Mouse (Mus musculus) lung, embryonic 16.5 days (tissue): ENCODE measurements around the gene Rasgrp2. TPM values are rescaled to one million over a fixed set of nuclear protein-coding genes. Genes with fewer than 3 reads are reported as not detected.
A peak's percentile ranks its signal among the peaks of the same experiment; 100 is the strongest.

Experiments used
- ATAC-seq: fragments of 200-750 bp; cut with Nextera tagmentation; 2 replicates; pipeline ENCODE4 v1.8.0; 2017; ENCODE audit warnings: low read depth, mild to moderate bottlenecking, moderate library complexity
- H3K27ac ChIP-seq: fragments of 300-500 bp; sonication (generic); 2 replicates; pipeline ENCODE4 v1.5.1; 2014; ENCODE audit warnings: mild to moderate bottlenecking, control low read depth, low read length
- H3K27me3 ChIP-seq: fragments of 300-500 bp; sonication (generic); 2 replicates; pipeline ENCODE4 v1.6.1; 2014; ENCODE audit warnings: low read depth, low read length, mixed read lengths; ENCODE audit not compliant: control insufficient read depth, insufficient read depth
- H3K36me3 ChIP-seq: fragments of 300-500 bp; sonication (generic); 2 replicates; pipeline ENCODE4 v1.6.1; 2014; ENCODE audit warnings: low read length; ENCODE audit not compliant: control insufficient read depth, insufficient read depth
- H3K4me1 ChIP-seq: fragments of 300-500 bp; sonication (generic); replicated peaks from 2 replicates; pipeline ENCODE4 v1.6.1; 2014; ENCODE audit warnings: low read length, mixed read lengths; ENCODE audit not compliant: control insufficient read depth, insufficient read depth
- H3K4me2 ChIP-seq: fragments of 300-500 bp; sonication (generic); 2 replicates; pipeline ENCODE4 v1.6.1; 2014; ENCODE audit warnings: low read depth, low read length, control low read depth
- H3K4me3 ChIP-seq: fragments of 300-500 bp; sonication (generic); 2 replicates; pipeline ENCODE4 v1.5.1; 2014; ENCODE audit warnings: mild to moderate bottlenecking, low read length, control low read depth
- H3K9ac ChIP-seq: fragments of 300-500 bp; sonication (generic); 2 replicates; pipeline ENCODE4 v1.6.1; 2014; ENCODE audit warnings: low read length, control low read depth
- H3K9me3 ChIP-seq: fragments of 300-500 bp; sonication (generic); 2 replicates; pipeline ENCODE4 v1.6.1; 2016; ENCODE audit warnings: low read length; ENCODE audit not compliant: control insufficient read depth
- WGBS: fragments of 180-500 bp; shearing (Covaris S2); extraction: QIAGEN DNeasy Blood & Tissue Kit; methylation state at CpG from one replicate; pipeline ENCODE4 v1.1.7; 2014; 5-methylcytosine and 5-hydroxymethylcytosine counted together
- polyA plus RNA-seq: library from polyadenylated mRNA; unstranded; fragments of >200 nt; fragmentation: Nextera tagmentation; extraction: Ambion mirVana; gene quantifications from 2 replicates; pipeline ENCODE4 v1.2.1, GENCODE M21; 2015

The Rasgrp2 gene
- polyA plus RNA-seq, 1 experiment from 2014 or later = 93.7 TPM

DNA sequence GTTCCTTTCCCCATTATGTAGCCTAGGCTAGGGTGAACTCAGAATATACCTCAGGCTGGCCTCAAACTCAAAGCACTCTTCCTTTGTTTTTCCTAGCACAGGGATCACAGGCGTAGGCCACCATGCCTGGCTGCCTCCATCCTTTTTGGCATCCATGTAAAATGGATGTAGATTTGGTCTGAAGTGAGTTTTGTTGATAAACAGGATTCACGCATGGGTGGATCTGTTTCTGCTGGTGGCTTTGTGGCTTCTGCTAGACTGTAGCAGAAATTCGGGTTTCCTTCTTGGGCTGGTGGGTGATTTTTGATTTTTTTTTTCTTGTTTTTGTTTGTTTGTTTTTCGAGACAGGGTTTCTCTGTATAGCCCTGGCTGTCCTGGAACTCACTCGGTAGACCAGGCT is 10.8 kb downstream of the Rasgrp2 start:
- Histone ChIP-seq H3K4me1 (no peaks in the 10 kb centered on the region), H3K9ac (no peak overlapping the region), H3K27ac (no peak overlapping the region), H3K4me3 (no peak overlapping the region), H3K36me3 (no peaks in the 10 kb centered on the region), H3K27me3 (no peaks in the 10 kb centered on the region), H3K9me3 (no peaks in the 10 kb centered on the region), H3K4me2 (no peak overlapping the region)
- 85% methylated on average over 5 of the region's 5 CpGs for WGBS
- no peak for ATAC-seq

DNA sequence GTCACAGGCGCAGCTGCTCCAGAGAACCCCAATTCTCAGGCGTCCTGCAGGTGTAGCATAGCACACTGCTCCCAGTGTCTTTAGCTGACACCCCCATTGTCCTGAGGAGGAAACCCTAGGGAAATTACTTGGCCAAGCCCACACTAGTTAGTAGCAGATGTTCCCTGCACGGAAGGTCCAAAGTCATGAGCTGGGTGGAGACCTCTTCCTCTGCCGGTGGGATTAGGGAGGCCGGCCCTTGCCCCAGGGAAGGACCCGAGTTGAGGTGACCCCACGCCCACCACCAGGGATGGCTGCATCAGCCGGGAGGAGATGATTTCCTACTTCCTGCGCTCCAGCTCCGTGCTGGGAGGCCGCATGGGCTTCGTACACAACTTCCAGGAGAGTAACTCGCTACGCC is 13.7 kb downstream of the Rasgrp2 start:
- Histone ChIP-seq H3K4me1 (no peaks in the 10 kb centered on the region), H3K9me3 (no peaks in the 10 kb centered on the region), H3K36me3 (no peaks in the 10 kb centered on the region), H3K27ac (no peak overlapping the region), H3K27me3 (peaks cover 4% of the 10 kb centered on the region; the same call in 1 of the 2 replicates), H3K9ac (no peak overlapping the region), H3K4me2 (no peak overlapping the region), H3K4me3 (no peak overlapping the region)
- 56% methylated on average over 14 of the region's 14 CpGs for WGBS
- no peak for ATAC-seq

GRCm38 (mm10) chr19:6415454-6415853 is 16.3 kb downstream of the Rasgrp2 start:
- Histone ChIP-seq H3K4me3 (no peak overlapping the region), H3K4me1 (peaks cover 7% of the 10 kb centered on the region), H3K9ac (no peak overlapping the region), H3K27me3 (peaks cover 30% of the 10 kb centered on the region), H3K27ac (no peak overlapping the region), H3K36me3 (no peaks in the 10 kb centered on the region), H3K4me2 (no peak overlapping the region), H3K9me3 (no peaks in the 10 kb centered on the region)
- WGBS = 31% methylated on average over 6 of the region's 6 CpGs
- no peak; the same call in 1 of the 2 replicates for ATAC-seq

DNA sequence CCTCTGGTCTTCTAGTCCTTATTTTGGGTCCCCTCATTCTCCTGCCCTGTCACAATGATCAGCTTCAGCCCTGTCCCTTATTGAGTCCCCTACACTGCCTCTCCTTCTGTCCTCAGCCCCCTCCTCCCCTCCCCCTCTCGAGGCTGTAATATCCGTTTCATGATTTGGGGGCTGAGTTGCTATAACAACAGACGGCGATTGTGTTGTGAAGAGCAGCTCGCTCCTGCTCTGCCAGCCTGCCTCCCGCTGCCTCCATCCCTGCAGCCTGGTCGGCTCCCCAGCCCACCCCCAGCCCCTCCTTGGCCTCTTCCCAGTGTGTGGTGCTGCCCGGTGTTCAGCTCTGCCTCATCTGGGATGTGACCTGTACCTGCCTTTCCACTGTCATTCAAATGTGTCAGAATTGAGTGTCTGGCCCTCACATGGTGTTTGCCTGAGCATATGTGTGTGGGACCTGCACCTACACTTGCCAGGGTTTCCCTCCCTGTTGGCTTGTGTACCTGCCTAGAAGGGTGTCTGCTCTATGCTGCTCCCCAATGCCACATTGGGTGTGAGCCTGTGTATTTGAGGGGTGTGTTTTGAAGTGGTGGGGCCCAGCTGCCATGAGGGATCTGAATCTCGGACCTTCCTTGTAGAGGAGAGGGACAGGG is 17.1 kb downstream of the Rasgrp2 start:
- H3K4me1 ChIP-seq = peaks cover 7% of the 10 kb centered on the region
- peaks cover 38% of the 10 kb centered on the region for H3K27me3 ChIP-seq
- H3K4me2 ChIP-seq = no peak overlapping the region
- no peak overlapping the region for H3K9ac ChIP-seq
- WGBS = 10% methylated on average over 9 of the region's 9 CpGs
- H3K36me3 ChIP-seq = no peaks in the 10 kb centered on the region
- H3K27ac ChIP-seq = no peak overlapping the region
- H3K4me3 ChIP-seq = no peak overlapping the region
- ATAC-seq = no peak
- H3K9me3 ChIP-seq = no peaks in the 10 kb centered on the region

GRCm38 (mm10) chr19:6416894-6417761 is 18.0 kb downstream of the Rasgrp2 start:
- Histone ChIP-seq H3K27me3 (peaks cover 42% of the 10 kb centered on the region), H3K9me3 (no peaks in the 10 kb centered on the region), H3K4me2 (no peak overlapping the region), H3K4me1 (peaks cover 7% of the 10 kb centered on the region), H3K9ac (no peak overlapping the region), H3K4me3 (no peak overlapping the region), H3K27ac (no peak overlapping the region), H3K36me3 (no peaks in the 10 kb centered on the region)
- no peak for ATAC-seq
- 66% methylated on average over 12 of the region's 12 CpGs for WGBS

- H3K9me3 ChIP-seq = no peaks in the 10 kb centered on the region
- H3K27ac ChIP-seq = no peak within 1 kb of the TSS
- H3K4me2 ChIP-seq = peak within 1 kb of the TSS; percentile 97
- whole genome bisulfite sequencing = under 1% methylated on average over 43 of the region's 46 CpGs
- H3K9ac ChIP-seq = peak within 1 kb of the TSS; percentile 52
- H3K4me3 ChIP-seq = peak within 1 kb of the TSS; percentile 49
- ATAC-seq = peak; percentile 83
- peaks cover 7% of the 10 kb centered on the region for H3K4me1 ChIP-seq
- peaks cover 42% of the 10 kb centered on the region for H3K27me3 ChIP-seq
- H3K36me3 ChIP-seq = no peaks in the 10 kb centered on the region
These were observed 19.2 kb downstream of the Rasgrp2 start, which contains the start of gene Nrxn2 for GRCm38 (mm10) chr19:6418233-6418879. TSS of gene Nrxn2 (plus strand) at chr19:6418731.

- Histone ChIP-seq H3K36me3 (no peaks in the 10 kb centered on the region), H3K4me3 (peak overlapping the region; percentile 49), H3K4me2 (peak overlapping the region; percentile 97), H3K9ac (no peak overlapping the region), H3K27me3 (peaks cover 42% of the 10 kb centered on the region), H3K4me1 (peaks cover 7% of the 10 kb centered on the region), H3K9me3 (no peaks in the 10 kb centered on the region), H3K27ac (no peak overlapping the region)
- ATAC-seq = no peak
- 15% methylated on average over 12 of the region's 23 CpGs for WGBS
These were observed 20.0 kb downstream of the Rasgrp2 start for GRCm38 (mm10) chr19:6418984-6419692.

DNA sequence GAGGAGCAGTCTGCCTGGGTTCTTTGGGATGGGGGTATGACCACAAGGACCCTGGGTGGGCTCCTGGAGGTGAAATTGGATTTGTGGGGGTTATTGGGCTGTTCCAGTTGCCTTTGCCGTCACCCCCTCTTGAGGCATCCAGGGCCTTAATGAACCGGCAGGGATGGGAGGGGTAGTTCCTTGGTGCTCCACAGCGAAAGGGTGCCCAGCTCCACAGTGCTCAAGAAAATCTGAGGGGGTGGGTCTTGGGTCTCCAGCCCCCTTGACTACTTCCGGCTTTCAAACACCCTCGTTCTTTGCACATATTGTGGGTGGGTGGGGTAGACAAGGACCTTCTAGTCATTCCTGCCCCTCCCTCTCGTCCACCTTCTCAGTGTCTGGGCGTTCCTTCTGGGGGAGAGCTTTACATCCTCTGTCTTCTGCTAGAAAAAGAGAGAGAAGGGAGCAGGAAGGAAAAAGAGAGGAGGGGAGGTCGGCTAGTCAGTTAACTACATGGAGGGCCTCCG is 20.7 kb downstream of the Rasgrp2 start:
- H3K36me3 ChIP-seq = no peaks in the 10 kb centered on the region
- no peak for ATAC-seq
- peaks cover 7% of the 10 kb centered on the region for H3K4me1 ChIP-seq
- H3K4me2 ChIP-seq = no peak overlapping the region
- H3K27me3 ChIP-seq = peaks cover 45% of the 10 kb centered on the region
- no peak overlapping the region for H3K27ac ChIP-seq
- no peak overlapping the region for H3K9ac ChIP-seq
- H3K4me3 ChIP-seq = no peak overlapping the region
- no peaks in the 10 kb centered on the region for H3K9me3 ChIP-seq
- 42% methylated on average over 9 of the region's 9 CpGs for WGBS
